Mouse (Mus musculus) retina, postnatal 1 day (tissue): Measurements from ENCODE around the gene Qpctl.

Experiments used
- DNase-seq: peaks from one replicate; pipeline ENCODE4 v3.0.0-alpha.2; 2012

Gene Qpctl

GRCm38 (mm10) chr7:19119631-19120429 is 29.3 kb downstream of the Qpctl start, which contains the start of gene Fbxo46:
Fbxo46 (plus strand) TSS chr7:19119859.
- peak; percentile 99 for DNase-seq

- no peak for DNase-seq
Observed at GRCm38 (mm10) chr7:19119083-19119482, 30.0 kb downstream of the Qpctl start.

GRCm38 (mm10) chr7:19118028-19118771 is 30.9 kb downstream of the Qpctl start, which contains the start of gene Gm4969:
Gm4969 (minus strand) TSS chr7:19118368.
- DNase-seq, result peak; percentile 92

- no peak for DNase-seq
Observed at GRCm38 (mm10) chr7:19109565-19109964, 39.5 kb downstream of the Qpctl start.

- no peak for DNase-seq
Observed at GRCm38 (mm10) chr7:19107436-19107835, 41.7 kb downstream of the Qpctl start.

- DNase-seq, result no peak
Observed at GRCm38 (mm10) chr7:19104486-19104885, 44.6 kb downstream of the Qpctl start.

GRCm38 (mm10) chr7:19103741-19104140 is 45.4 kb downstream of the Qpctl start:
- no peak for DNase-seq

- DNase-seq, result no peak
Observed at GRCm38 (mm10) chr7:19100290-19100689, 48.8 kb downstream of the Qpctl start.

GRCm38 (mm10) chr7:19098811-19099210 is 50.3 kb downstream of the Qpctl start:
- no peak for DNase-seq

- no peak for DNase-seq
Observed at GRCm38 (mm10) chr7:19097863-19098262, 51.2 kb downstream of the Qpctl start.

GRCm38 (mm10) chr7:19097217-19097616 is 51.9 kb downstream of the Qpctl start:
- no peak for DNase-seq

- no peak for DNase-seq
Observed at GRCm38 (mm10) chr7:19096421-19096976, 52.6 kb downstream of the Qpctl start.

- DNase-seq, result peak; percentile 75
Observed at GRCm38 (mm10) chr7:19095751-19096110, 53.4 kb downstream of the Qpctl start.

- DNase-seq, result peak; percentile 66
Observed at GRCm38 (mm10) chr7:19094826-19095750, 54.0 kb downstream of the Qpctl start.

- no peak for DNase-seq
Observed at GRCm38 (mm10) chr7:19094471-19094825, 54.6 kb downstream of the Qpctl start, which contains the start of gene Six5. Six5 (plus strand) TSS chr7:19094594.

GRCm38 (mm10) chr7:19093537-19094385 is 55.3 kb downstream of the Qpctl start:
- peak; percentile 98 for DNase-seq

GRCm38 (mm10) chr7:19093174-19093521 is 55.9 kb downstream of the Qpctl start:
- peak; percentile 89 for DNase-seq

GRCm38 (mm10) chr7:19092381-19093173 is 56.5 kb downstream of the Qpctl start:
- DNase-seq, result peak; percentile 91

GRCm38 (mm10) chr7:19091913-19092312 is 57.2 kb downstream of the Qpctl start:
- no peak for DNase-seq
